Mouse (Mus musculus): Measurements from ENCODE around the gene Rab40c.

Gene Rab40c

GRCm38 (mm10) chr17:25946349-25946748, 26.8 kb upstream of the Rab40c start:
- no peak for DNase-seq

- no peak for DNase-seq
These were observed 26.1 kb upstream of the Rab40c start for GRCm38 (mm10) chr17:25945517-25946155.

GRCm38 (mm10) chr17:25944366-25945163, 25.0 kb upstream of the Rab40c start, which contains the start of the genes Pigq and Nhlrc4:
Pigq (minus strand) TSS chr17:25944936.
Nhlrc4 (minus strand) TSS chr17:25944961.
- no peak for DNase-seq

GRCm38 (mm10) chr17:25943769-25944168, 24.2 kb upstream of the Rab40c start:
- no peak for DNase-seq

- no peak for DNase-seq
These were observed 23.7 kb upstream of the Rab40c start for GRCm38 (mm10) chr17:25943221-25943620.

- no peak for DNase-seq
These were observed 23.1 kb upstream of the Rab40c start for GRCm38 (mm10) chr17:25942597-25943151.

- peak; percentile 87 to 89 for DNase-seq
These were observed 22.1 kb upstream of the Rab40c start for GRCm38 (mm10) chr17:25941511-25942241.

GRCm38 (mm10) chr17:25934526-25934925, 15.0 kb upstream of the Rab40c start:
- no peak for DNase-seq

GRCm38 (mm10) chr17:25925348-25925747, 5.8 kb upstream of the Rab40c start:
- DNase-seq: peak in 1 of 2 experiments; percentile 35

GRCm38 (mm10) chr17:25922120-25922519, 2.6 kb upstream of the Rab40c start:
- DNase-seq: no peak

GRCm38 (mm10) chr17:25919786-25920642, 487 bp upstream of the Rab40c start:
- DNase-seq: peak; percentile 100

- DNase-seq: no peak
These were observed 1.3 kb downstream of the Rab40c start for GRCm38 (mm10) chr17:25918037-25918750.

GRCm38 (mm10) chr17:25916931-25917647, 2.4 kb downstream of the Rab40c start:
- DNase-seq: no peak

- DNase-seq: peak; percentile 25 to 39
These were observed 5.2 kb downstream of the Rab40c start for GRCm38 (mm10) chr17:25914295-25914694.

- no peak for DNase-seq
These were observed 5.7 kb downstream of the Rab40c start for GRCm38 (mm10) chr17:25913877-25914275.

- DNase-seq: peak; percentile 72 to 75
These were observed 6.2 kb downstream of the Rab40c start for GRCm38 (mm10) chr17:25913186-25913876.

- DNase-seq: peak; percentile 73 to 75
These were observed 7.7 kb downstream of the Rab40c start for GRCm38 (mm10) chr17:25911816-25912215.

GRCm38 (mm10) chr17:25907640-25908039, 11.9 kb downstream of the Rab40c start:
- DNase-seq: no peak

- no peak for DNase-seq
These were observed 16.5 kb downstream of the Rab40c start for GRCm38 (mm10) chr17:25903061-25903460.

- no peak for DNase-seq
These were observed 19.3 kb downstream of the Rab40c start for GRCm38 (mm10) chr17:25900193-25900592.
